Mouse (Mus musculus) hindbrain, embryonic 11.5 days (tissue): ENCODE results near the gene Atp8b3. TPM values are rescaled to one million over a fixed set of nuclear protein-coding genes. Genes with fewer than 3 reads are reported as not detected.

Experiments used
- ATAC-seq: fragments of 200-750 bp; cut with Nextera tagmentation; 2 replicates; pipeline ENCODE4 v1.8.0; 2017; ENCODE audit warnings: mild to moderate bottlenecking, moderate TSS enrichment, moderate library complexity; ENCODE audit not compliant: low FRiP score
- DNase-seq: peaks from one replicate; pipeline ENCODE4 v3.0.0-alpha.2; 2015; ENCODE audit warnings: low spot score
- H3K27ac ChIP-seq: fragments of 300-500 bp; sonication (generic); 2 replicates; pipeline ENCODE4 v1.5.1; 2014; ENCODE audit warnings: mild to moderate bottlenecking, low read depth, low read length
- H3K27me3 ChIP-seq: fragments of 300-500 bp; sonication (generic); 2 replicates; pipeline ENCODE4 v1.6.1; 2014; ENCODE audit warnings: mild to moderate bottlenecking, low read length, moderate library complexity, mixed read lengths; ENCODE audit not compliant: control insufficient read depth, insufficient read depth
- H3K36me3 ChIP-seq: fragments of 300-500 bp; sonication (generic); 2 replicates; pipeline ENCODE4 v1.6.1; 2014; ENCODE audit warnings: mild to moderate bottlenecking, low read length, moderate library complexity, mixed read lengths; ENCODE audit not compliant: control insufficient read depth, insufficient read depth
- H3K4me1 ChIP-seq: fragments of 300-500 bp; sonication (generic); replicated peaks from 2 replicates; pipeline ENCODE4 v1.6.1; 2014; ENCODE audit warnings: low read length, mixed read lengths; ENCODE audit not compliant: control insufficient read depth, insufficient read depth
- H3K4me2 ChIP-seq: fragments of 300-500 bp; sonication (generic); replicated peaks from 2 replicates; pipeline ENCODE4 v1.6.1; 2014; ENCODE audit warnings: mild to moderate bottlenecking, low read depth, low read length
- H3K4me3 ChIP-seq: fragments of 300-500 bp; sonication (generic); 2 replicates; pipeline ENCODE4 v1.5.1; 2014; ENCODE audit warnings: low read depth, low read length
- H3K9ac ChIP-seq: fragments of 300-500 bp; sonication (generic); 2 replicates; pipeline ENCODE4 v1.6.1; 2014; ENCODE audit warnings: low read depth, low read length
- H3K9me3 ChIP-seq: fragments of 300-500 bp; sonication (generic); 2 replicates; pipeline ENCODE4 v1.6.1; 2016; ENCODE audit warnings: low read length; ENCODE audit not compliant: control insufficient read depth
- WGBS: fragments of 180-500 bp; shearing (Covaris S2); extraction: QIAGEN DNeasy Blood & Tissue Kit; methylation state at CpG from one replicate; pipeline ENCODE4 v1.1.7; 2014; 5-methylcytosine and 5-hydroxymethylcytosine counted together
- polyA plus RNA-seq: library from polyadenylated mRNA; unstranded; fragments of >200 nt; fragmentation: Nextera tagmentation; extraction: Ambion mirVana; gene quantifications from 2 replicates; pipeline ENCODE4 v1.2.1, GENCODE M21; 2014

Gene Atp8b3
- polyA plus RNA-seq, 1 experiment from 2014 or later, result 0.86 TPM

DNA sequence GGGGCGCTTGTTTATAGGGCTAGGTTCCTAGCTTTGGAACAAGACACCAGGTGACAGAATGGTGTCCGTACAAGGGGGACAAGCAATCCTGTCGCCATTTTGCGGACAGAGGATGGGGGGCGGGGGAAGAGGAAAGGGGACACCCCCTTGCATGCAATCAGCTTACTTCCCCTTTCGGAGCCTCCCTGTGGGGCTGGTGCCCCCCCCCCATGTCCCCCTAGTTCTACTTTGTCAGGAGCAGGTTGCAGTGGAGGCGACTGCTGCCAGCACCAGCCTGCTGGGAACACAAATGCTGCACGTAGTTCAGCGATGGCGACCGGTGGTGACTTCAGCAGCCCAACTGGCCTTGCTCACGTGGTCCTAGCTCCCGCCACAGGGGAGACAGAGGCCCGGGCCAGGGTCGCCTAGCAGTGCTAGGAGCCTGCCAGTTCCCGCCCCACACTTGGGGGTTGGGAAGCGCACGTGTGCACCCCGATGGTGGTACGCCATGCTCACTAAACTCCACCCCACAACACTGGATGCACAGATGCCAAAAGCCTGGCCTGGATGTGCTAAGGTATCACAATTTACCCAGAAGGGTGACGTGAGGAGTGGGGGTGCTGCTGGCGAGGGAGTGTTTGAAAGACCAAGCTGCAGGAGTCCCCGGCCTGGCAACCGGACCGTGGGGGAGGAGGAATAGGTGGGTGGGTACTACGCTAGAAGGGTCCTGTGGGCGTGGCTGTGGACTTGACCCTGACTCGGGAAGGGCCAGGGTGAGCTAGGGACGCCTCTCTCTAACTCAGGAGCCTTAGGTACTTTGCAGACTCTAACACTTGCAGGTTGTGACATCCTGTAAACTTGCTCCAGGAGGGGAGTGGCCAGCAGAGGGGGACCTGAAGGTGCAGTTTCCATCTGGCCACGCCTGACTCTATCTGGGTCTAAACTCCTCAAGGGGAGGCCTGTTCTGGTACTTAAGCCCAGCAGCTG, 32.2 kb upstream of the Atp8b3 start:
- no peaks in the 10 kb centered on the region for H3K9me3 ChIP-seq
- no peak overlapping the region for H3K4me3 ChIP-seq
- ATAC-seq, result 0 out of 2 replicates have a peak, but pooled peaks have one; percentile 20
- peak overlapping the region; percentile 43 for H3K9ac ChIP-seq
- H3K27ac ChIP-seq, result peak overlapping the region; percentile 48; the same call in 1 of the 2 replicates
- peak; percentile 55 for DNase-seq
- WGBS, result 23% methylated on average over 30 of the region's 30 CpGs
- no peaks in the 10 kb centered on the region for H3K36me3 ChIP-seq
- peaks cover 18% of the 10 kb centered on the region for H3K4me1 ChIP-seq
- no peaks in the 10 kb centered on the region for H3K27me3 ChIP-seq
- H3K4me2 ChIP-seq, result peak overlapping the region; percentile 38

DNA sequence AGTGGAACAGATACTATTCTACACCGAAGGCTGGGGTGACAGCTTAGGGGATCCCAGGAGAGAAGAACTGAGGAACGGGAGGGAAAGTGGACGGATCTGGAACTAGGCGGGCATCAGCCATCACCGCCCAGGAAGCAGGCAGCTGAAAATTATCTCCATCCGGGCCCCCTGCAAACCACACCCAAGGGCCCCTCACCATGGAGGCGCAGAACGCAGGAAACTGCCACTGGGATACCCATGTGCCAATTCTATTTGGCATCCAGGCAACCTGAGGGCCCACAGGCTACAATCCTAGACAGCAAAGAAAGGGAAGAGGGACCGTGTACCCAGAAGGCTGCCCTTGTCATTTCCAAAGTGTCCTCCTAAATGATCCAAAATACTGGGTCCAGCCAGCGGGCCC, 31.5 kb upstream of the Atp8b3 start:
- no peak overlapping the region for H3K4me3 ChIP-seq
- H3K9ac ChIP-seq, result no peak overlapping the region; the same call in 1 of the 2 replicates
- H3K4me1 ChIP-seq, result peaks cover 16% of the 10 kb centered on the region
- H3K27ac ChIP-seq, result no peak overlapping the region; the same call in 1 of the 2 replicates
- DNase-seq, result no peak
- no peaks in the 10 kb centered on the region for H3K9me3 ChIP-seq
- ATAC-seq, result no peak
- H3K4me2 ChIP-seq, result no peak overlapping the region
- WGBS, result 90% methylated on average over 10 of the region's 10 CpGs
- no peaks in the 10 kb centered on the region for H3K36me3 ChIP-seq
- H3K27me3 ChIP-seq, result no peaks in the 10 kb centered on the region

DNA sequence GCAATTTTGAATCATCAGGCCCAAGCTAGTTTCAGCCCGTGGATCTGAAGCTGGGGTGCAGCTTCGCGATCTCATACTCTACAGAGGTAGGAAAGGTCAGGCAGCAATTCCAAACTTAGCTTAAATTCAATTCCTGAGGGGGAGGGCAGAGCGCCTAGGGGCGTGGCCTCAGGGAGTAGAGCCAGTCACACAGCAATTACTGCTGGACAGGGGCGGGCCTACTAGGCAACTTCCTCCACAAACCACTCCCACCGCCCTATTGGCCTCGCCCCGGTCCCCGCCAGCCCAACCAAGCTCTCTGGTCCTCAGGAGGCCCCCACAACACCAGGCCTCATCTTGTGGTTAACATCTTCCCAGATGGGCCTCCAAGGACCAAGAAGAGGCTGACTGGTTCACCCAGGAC, 30.7 kb upstream of the Atp8b3 start:
- ATAC-seq, result no peak
- 34% methylated on average over 10 of the region's 10 CpGs for WGBS
- Histone ChIP-seq H3K9me3 (no peaks in the 10 kb centered on the region), H3K27ac (no peak overlapping the region), H3K27me3 (no peaks in the 10 kb centered on the region), H3K36me3 (no peaks in the 10 kb centered on the region), H3K4me2 (no peak overlapping the region), H3K4me1 (peaks cover 16% of the 10 kb centered on the region), H3K4me3 (no peak overlapping the region), H3K9ac (no peak overlapping the region)
- DNase-seq, result no peak

DNA sequence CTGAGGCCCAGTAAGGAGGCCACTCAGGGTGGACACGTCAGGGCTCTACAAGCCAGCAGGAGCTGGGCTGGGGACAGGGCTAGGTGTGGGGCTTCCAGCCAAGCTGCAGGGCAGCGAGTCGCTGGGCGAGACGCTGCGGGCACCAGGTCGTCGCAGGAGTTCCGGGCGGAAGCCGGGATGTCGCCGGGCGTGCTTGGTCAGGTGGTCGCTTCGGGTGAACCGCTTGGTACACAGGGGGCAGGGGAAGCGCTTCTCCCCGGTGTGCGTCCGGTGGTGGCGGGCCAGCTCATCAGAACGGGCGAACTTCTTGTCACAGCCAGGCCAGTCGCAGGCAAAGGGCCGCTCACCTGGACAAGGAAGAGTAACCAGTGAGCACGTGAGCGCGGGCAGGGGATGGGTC, 30.0 kb upstream of the Atp8b3 start:
- Histone ChIP-seq H3K9me3 (no peaks in the 10 kb centered on the region), H3K27ac (no peak overlapping the region), H3K9ac (no peak overlapping the region), H3K4me2 (no peak overlapping the region), H3K36me3 (no peaks in the 10 kb centered on the region), H3K4me3 (no peak overlapping the region), H3K27me3 (no peaks in the 10 kb centered on the region), H3K4me1 (peaks cover 16% of the 10 kb centered on the region)
- WGBS, result 93% methylated on average over 29 of the region's 29 CpGs
- DNase-seq, result no peak
- ATAC-seq, result no peak

DNA sequence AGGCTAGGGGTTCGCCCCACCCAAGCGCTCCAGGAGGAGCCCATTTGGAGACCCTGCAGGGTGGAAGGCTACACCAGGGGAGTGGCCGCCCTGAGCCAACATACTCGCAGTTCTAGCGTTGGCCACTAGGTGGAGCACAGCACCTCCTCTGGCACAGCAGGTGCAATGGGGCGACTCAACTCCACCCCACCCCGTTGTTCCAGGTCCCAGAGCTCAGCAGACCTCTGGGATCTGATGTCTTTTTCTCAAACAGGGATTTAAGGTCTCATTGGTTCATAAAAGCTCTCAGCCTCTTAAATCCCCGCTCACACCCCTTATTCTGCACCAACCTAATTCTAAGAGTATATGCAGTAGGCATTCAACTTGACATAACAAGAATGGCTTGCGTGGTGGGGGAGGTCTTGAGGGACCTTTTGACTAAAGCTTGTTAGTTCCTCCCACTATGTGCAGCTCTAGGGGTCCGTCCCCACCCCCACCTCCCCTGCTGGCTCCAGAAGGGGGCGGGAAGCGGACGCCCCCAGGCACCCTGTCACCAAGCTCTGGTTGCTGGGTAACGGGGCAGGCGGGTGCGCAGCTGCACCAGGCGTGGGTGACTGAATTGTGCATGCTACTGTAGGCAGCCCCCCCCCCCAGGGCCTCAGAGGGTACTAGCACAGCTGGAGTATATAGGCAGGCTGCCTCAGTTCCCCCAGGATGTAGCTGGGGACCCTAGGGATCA, 27.6 kb upstream of the Atp8b3 start:
- no peak overlapping the region for H3K9ac ChIP-seq
- whole genome bisulfite sequencing, result 13% methylated on average over 17 of the region's 17 CpGs

DNA sequence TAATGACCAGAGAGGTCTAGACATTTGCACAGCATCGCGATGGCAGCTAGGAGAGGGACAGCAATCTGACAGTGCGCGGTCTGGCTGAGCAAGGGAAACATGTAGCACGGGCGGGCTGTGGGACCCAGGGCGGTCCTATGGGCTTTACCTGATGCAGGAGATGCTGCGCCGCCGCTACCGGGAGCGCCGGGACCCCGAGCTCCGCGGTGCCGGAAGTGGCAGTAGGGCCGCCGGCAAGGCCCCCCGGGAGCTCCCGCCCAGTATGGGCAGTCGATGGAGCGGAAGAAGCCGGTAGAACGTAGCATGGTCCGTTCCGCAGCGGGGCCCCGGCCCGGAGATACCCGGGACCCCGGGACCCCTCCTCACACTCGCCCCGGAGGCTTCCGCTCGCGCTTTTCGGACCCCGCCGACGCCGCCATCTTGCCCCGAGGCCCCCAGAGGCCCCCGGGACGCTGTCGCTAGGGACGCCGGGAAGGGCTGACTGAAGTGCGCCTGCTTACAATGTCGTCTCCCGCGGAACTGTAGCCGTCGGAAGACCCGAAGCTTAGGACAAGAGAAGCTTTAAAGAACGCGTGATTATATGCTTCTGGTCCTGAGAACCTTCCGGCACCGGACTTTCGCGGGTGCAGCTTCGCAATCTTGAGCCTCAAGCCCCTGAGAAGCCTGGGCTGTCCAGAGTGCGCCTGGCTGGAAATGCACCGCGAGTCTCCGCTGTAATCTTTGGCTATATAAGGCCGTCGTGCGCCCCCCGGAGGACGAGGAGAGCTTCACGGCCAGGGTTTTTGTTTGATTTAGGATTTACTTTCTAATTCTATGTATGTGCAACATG, 22.4 kb upstream of the Atp8b3 start, which contains the start of gene Rexo1:
TSS of gene Rexo1 (minus strand) at position 445 of the 829 bp plus-strand sequence.
- H3K9me3 ChIP-seq, result no peaks in the 10 kb centered on the region
- ATAC-seq, result peak; percentile 81
- peak within 1 kb of the TSS; percentile 98 for H3K4me3 ChIP-seq
- H3K4me1 ChIP-seq, result peaks cover 6% of the 10 kb centered on the region
- WGBS, result 0% methylated on average over 64 of the region's 72 CpGs
- H3K36me3 ChIP-seq, result no peaks in the 10 kb centered on the region
- H3K27ac ChIP-seq, result peak within 1 kb of the TSS; percentile 85
- DNase-seq, result peak; percentile 96
- H3K27me3 ChIP-seq, result no peaks in the 10 kb centered on the region
- H3K4me2 ChIP-seq, result peak within 1 kb of the TSS; percentile 93
- H3K9ac ChIP-seq, result peak within 1 kb of the TSS; percentile 93

More for the DNA sequence above, 27.6 kb upstream of the Atp8b3 start:
- Histone ChIP-seq H3K36me3 (no peaks in the 10 kb centered on the region), H3K27me3 (no peaks in the 10 kb centered on the region), H3K9me3 (no peaks in the 10 kb centered on the region), H3K4me2 (peak overlapping the region; percentile 18; the same call in 1 of the 2 replicates), H3K4me1 (peaks cover 10% of the 10 kb centered on the region), H3K27ac (peak overlapping the region; percentile 34), H3K4me3 (no peak overlapping the region)
- DNase-seq (peak; percentile 92), ATAC-seq (peak; percentile 68)

DNA sequence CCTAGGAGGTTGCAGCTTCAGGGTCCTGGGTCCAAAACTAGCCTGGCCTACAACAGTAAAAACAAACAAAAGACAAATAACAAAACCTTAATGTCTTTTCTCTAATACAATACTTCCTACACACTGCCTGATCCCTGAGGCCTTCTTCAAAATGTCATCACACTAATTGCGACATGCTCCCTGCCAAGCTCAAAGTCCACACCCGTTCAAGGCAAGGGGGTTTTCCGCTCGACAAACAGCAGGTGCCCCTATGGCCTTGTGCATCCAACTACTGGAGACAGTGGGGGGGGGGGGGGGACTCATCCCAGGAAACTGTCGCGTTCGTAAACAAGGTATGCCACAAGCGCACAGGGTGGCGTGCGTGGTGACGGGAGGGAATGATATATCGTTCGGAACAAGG, 21.7 kb upstream of the Atp8b3 start:
- H3K9me3 ChIP-seq, result no peaks in the 10 kb centered on the region
- ATAC-seq, result no peak

DNA sequence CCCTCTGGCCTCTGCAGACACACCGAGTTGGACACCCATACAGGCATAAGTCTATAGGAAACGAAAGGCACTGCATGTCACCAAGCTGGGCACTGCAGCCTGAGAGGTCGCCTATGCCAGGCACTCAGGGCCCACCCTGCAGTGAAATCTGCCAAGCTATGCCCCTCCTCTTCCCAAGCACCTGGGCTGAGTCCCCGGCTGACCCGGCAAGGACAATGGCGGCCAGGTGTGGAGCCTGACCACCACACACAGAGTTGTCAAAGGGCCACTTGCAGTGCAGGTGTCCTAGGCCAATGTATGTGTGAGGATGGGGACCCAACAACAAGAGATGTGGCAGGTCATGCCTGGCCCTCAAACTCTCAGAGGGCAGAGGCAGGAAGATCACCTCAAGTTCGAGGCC, 20.5 kb upstream of the Atp8b3 start:
- H3K4me2 ChIP-seq, result no peak overlapping the region
- H3K4me3 ChIP-seq, result no peak overlapping the region

More for the DNA sequence above, 21.7 kb upstream of the Atp8b3 start:
- Histone ChIP-seq H3K27ac (no peak overlapping the region), H3K4me2 (peak overlapping the region; percentile 93), H3K4me3 (peak overlapping the region; percentile 98), H3K36me3 (no peaks in the 10 kb centered on the region), H3K27me3 (no peaks in the 10 kb centered on the region), H3K9ac (peak overlapping the region; percentile 93), H3K4me1 (peaks cover 6% of the 10 kb centered on the region)
- DNase-seq, result no peak
- 2% methylated on average over 13 of the region's 13 CpGs for WGBS

More for the DNA sequence above, 20.5 kb upstream of the Atp8b3 start:
- 91% methylated on average over 7 of the region's 7 CpGs for WGBS
- no peak for DNase-seq
- Histone ChIP-seq H3K9ac (no peak overlapping the region), H3K27me3 (no peaks in the 10 kb centered on the region), H3K36me3 (no peaks in the 10 kb centered on the region), H3K4me1 (peaks cover 6% of the 10 kb centered on the region), H3K27ac (no peak overlapping the region), H3K9me3 (no peaks in the 10 kb centered on the region)
- no peak for ATAC-seq
